Mouse (Mus musculus) 3134 (cell line): ENCODE results near the gene Olfr384.
"Not testable (repeated sequence)": the region's sequence is repeated elsewhere in the genome, so short reads cannot be mapped to it uniquely, and the experiment has no call there.

Source experiments
- DNase-seq: peaks from one replicate; pipeline ENCODE4 v3.0.0-alpha.2; 2011; ENCODE audit warnings: low spot score; ENCODE audit not compliant: insufficient read length; ENCODE audit errors: extremely low read depth

Olfr384 gene

DNA sequence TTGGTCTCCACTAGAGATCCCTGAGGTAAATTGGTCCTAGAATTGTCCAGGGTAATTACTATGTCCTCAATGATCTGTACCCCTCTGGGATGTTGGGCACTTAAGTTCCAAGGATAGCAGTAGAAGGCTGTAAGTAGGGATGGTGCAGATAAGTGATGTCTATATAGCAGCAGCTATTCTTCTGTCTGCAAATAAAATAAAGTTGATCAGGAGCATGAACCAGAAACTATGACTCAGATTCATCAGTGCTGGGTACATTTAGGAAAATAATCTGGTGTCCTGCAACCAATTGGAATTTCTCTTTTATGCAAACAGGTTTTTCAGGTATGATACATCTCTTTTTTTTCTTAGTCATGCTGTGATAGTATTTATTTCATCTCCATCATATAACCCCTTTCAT, at the start of gene Olfr384:
Olfr384 (plus strand) TSS at position 301 of the 400 bp plus-strand sequence.
- no peak for DNase-seq

DNA sequence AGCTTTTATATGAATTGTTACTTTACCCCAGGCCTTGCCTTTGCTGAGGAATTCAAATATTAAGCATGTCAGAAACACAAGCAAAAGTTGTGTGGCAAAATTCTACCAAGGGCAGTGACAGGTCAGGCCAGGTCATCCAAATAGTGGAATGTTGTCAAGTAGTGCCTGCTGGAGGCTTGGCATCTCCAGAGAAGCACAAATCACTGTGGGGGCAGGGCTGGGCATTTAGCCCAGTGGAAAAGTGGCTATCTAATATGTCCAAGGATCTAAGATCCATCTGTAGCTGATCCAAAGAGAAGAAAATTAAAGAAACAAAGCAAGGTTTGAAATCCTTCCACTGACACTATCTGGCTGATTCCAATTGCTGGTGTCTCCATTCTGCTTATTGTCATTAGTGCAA, 18.5 kb upstream of the Olfr384 start:
- DNase-seq: no peak

DNA sequence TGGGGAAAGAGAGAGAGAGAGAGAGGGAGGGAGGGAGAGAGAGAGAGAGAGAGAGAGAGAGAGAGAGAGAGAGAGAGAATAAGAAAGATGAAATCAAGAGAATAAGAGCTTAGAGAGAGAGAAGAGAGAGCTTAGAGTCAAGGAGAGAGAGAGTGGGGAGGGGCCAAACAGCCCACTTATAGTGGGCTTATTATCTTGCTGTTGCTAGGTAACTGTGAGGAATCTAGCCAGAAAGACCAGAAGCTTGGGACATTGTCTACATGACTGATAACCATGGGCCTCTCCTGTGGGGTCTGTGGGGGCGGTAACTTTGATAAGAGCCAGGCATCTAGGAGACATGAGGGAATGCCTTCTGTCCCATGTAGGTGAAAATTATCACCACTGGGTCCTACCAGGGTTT, 15.2 kb upstream of the Olfr384 start:
- not testable (repeated sequence) for DNase-seq

DNA sequence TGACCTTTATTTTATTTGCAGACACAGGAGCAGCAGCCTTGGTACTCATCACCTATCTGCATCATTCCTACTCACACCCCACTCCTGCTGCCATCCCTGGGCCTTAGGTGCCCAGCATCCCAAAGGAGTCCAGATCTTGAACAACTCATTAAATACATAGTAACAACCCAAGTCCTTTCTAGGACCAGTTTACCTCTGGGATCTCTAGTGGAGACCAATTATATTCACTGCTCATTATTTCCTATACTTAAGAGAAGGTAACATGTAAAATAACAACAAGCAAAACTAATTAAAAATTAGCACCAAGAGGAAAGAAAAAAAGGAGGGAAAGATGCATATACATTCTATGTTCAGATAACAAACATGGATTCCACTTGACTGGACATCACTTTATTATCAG, 5.5 kb upstream of the Olfr384 start, which contains the start of gene Olfr385:
Olfr385 (minus strand) TSS at position 101 of the 400 bp plus-strand sequence.
- no peak for DNase-seq
